Mouse (Mus musculus): ENCODE results near the gene Mars2.

Gene Mars2

GRCm38 (mm10) chr1:55221352-55221751 lies 15.6 kb upstream of the Mars2 start:
- DNase-seq (ENCODE audit: low spot score): no peak

- DNase-seq (ENCODE audit: low spot score): no peak
These were observed 14.0 kb upstream of the Mars2 start for GRCm38 (mm10) chr1:55223026-55223425.

- no peak for DNase-seq (ENCODE audit: low spot score)
These were observed 12.9 kb upstream of the Mars2 start for GRCm38 (mm10) chr1:55224111-55224510.

- no peak for DNase-seq (ENCODE audit: low spot score)
These were observed 11.6 kb upstream of the Mars2 start for GRCm38 (mm10) chr1:55225398-55225797.

GRCm38 (mm10) chr1:55226011-55226857 lies 10.7 kb upstream of the Mars2 start, which contains the start of gene Rftn2:
Rftn2 (minus strand) TSS chr1:55226782.
- DNase-seq (ENCODE audit: low spot score): no peak

- DNase-seq (ENCODE audit: low spot score): no peak
These were observed 9.6 kb upstream of the Mars2 start for GRCm38 (mm10) chr1:55227376-55227775.

GRCm38 (mm10) chr1:55228256-55228884 lies 8.6 kb upstream of the Mars2 start:
- no peak for DNase-seq (ENCODE audit: low spot score)

GRCm38 (mm10) chr1:55234910-55235520 lies 2.0 kb upstream of the Mars2 start:
- no peak for DNase-seq (ENCODE audit: low spot score)

GRCm38 (mm10) chr1:55236487-55236886 lies 490 bp upstream of the Mars2 start:
- no peak for DNase-seq (ENCODE audit: low spot score)

- no peak for DNase-seq (ENCODE audit: low spot score)
These were observed 725 bp downstream of the Mars2 start for GRCm38 (mm10) chr1:55237643-55238161.

GRCm38 (mm10) chr1:55238496-55238895 lies 1.5 kb downstream of the Mars2 start:
- no peak for DNase-seq (ENCODE audit: low spot score)

GRCm38 (mm10) chr1:55239237-55239636 lies 2.3 kb downstream of the Mars2 start:
- DNase-seq (ENCODE audit: low spot score): peak; percentile 65

- DNase-seq (ENCODE audit: low spot score): no peak
These were observed 9.4 kb downstream of the Mars2 start for GRCm38 (mm10) chr1:55246374-55246773.

- no peak for DNase-seq (ENCODE audit: low spot score)
These were observed 27.4 kb downstream of the Mars2 start for GRCm38 (mm10) chr1:55264385-55264784.

GRCm38 (mm10) chr1:55265447-55265846 lies 28.5 kb downstream of the Mars2 start:
- no peak for DNase-seq (ENCODE audit: low spot score)

- no peak for DNase-seq (ENCODE audit: low spot score)
These were observed 42.1 kb downstream of the Mars2 start for GRCm38 (mm10) chr1:55279081-55279480.
